Comparison of ENCODE assay signal across 26 mouse cellular contexts in genomic region chr7:127378310-127378921, GRCm38 (mm10).
"Had no signal": no experiment of that assay in that cellular context is flagged by ENCODE, and none has a peak within 500 bp of the region (broad histone marks: within the 10 kb centered on the region; RNA-seq: fewer than 3 reads in every experiment).

No protein-coding gene starts in this region.

- H3K4me1 ChIP-seq: hindbrain, embryonic 12.5 days had no signal

- H3K27ac ChIP-seq: gastrocnemius, adult 2 months; heart, embryonic 10.5 days; hindbrain, embryonic 10.5 days; hindbrain, embryonic 12.5 days; hindbrain, embryonic 14.5 days; kidney, embryonic 15.5 days; kidney, postnatal 0 days; left cerebral cortex, adult 2 months; limb, embryonic 13.5 days; limb, embryonic 15.5 days; liver, embryonic 13.5 days had no signal

- ATAC-seq: hindbrain, embryonic 16.5 days; inflammation-experienced regulatory T-cells, adult 6 months had no signal

- DNase-seq: gastrocnemius, adult 2 months; gastrocnemius, postnatal 10 days; gastrocnemius, postnatal 25 days; heart, adult 18-20 months; heart, postnatal 10 days; heart, postnatal 4 days; kidney, adult 11 months; kidney, adult 2 months; kidney, adult 9 months; kidney, postnatal 14 days; kidney, postnatal 36 days; left cerebral cortex, postnatal 4 days; liver, embryonic 13.5 days had no signal

- H3K9me3 ChIP-seq: heart, embryonic 10.5 days; heart, embryonic 12.5 days; hindbrain, embryonic 10.5 days; kidney, embryonic 15.5 days; limb, embryonic 15.5 days; liver, embryonic 13.5 days had no signal

- H3K9ac ChIP-seq: heart, embryonic 12.5 days; hindbrain, embryonic 12.5 days; hindbrain, embryonic 14.5 days; kidney, embryonic 15.5 days; limb, embryonic 13.5 days; limb, embryonic 15.5 days; liver, embryonic 13.5 days had no signal

- H3K4me2 ChIP-seq: heart, embryonic 12.5 days; hindbrain, embryonic 12.5 days; hindbrain, embryonic 14.5 days; kidney, embryonic 15.5 days; limb, embryonic 13.5 days; limb, embryonic 15.5 days; liver, embryonic 11.5 days; liver, embryonic 13.5 days had no signal

- H3K4me3 ChIP-seq: gastrocnemius, adult 2 months; heart, embryonic 10.5 days; heart, embryonic 12.5 days; hindbrain, embryonic 10.5 days; hindbrain, embryonic 12.5 days; kidney, embryonic 15.5 days; left cerebral cortex, adult 2 months; limb, embryonic 13.5 days; limb, embryonic 15.5 days; liver, embryonic 13.5 days had no signal

- H3K27me3 ChIP-seq: heart, embryonic 12.5 days; hindbrain, embryonic 12.5 days; kidney, embryonic 15.5 days; limb, embryonic 13.5 days; limb, embryonic 15.5 days; liver, embryonic 13.5 days had no signal
